Mouse (Mus musculus) heart, embryonic 10.5 days (tissue): ENCODE data around the gene Senp7. TPM values are rescaled to one million over a fixed set of nuclear protein-coding genes. Genes with fewer than 3 reads are reported as not detected.

Source experiments
- DNase-seq: peaks from one replicate; pipeline ENCODE4 v3.0.0-alpha.2; 2017; ENCODE audit warnings: low spot score
- H3K27ac ChIP-seq: fragments of 300-500 bp; sonication (generic); 2 replicates; pipeline ENCODE4 v1.5.1; 2016; ENCODE audit warnings: mild to moderate bottlenecking
- H3K27me3 ChIP-seq: fragments of 300-500 bp; sonication (generic); 2 replicates; pipeline ENCODE4 v1.6.1; 2016; ENCODE audit warnings: mild to moderate bottlenecking; ENCODE audit not compliant: poor library complexity, insufficient read depth, severe bottlenecking
- H3K36me3 ChIP-seq: fragments of 300-500 bp; sonication (generic); 2 replicates; pipeline ENCODE4 v1.6.1; 2016; ENCODE audit warnings: mild to moderate bottlenecking, moderate library complexity
- H3K4me1 ChIP-seq: fragments of 300-500 bp; sonication (generic); 2 replicates; pipeline ENCODE4 v1.6.1; 2016; ENCODE audit warnings: mild to moderate bottlenecking
- H3K4me3 ChIP-seq: fragments of 300-500 bp; sonication (generic); 2 replicates; pipeline ENCODE4 v1.5.1; 2016; ENCODE audit warnings: mild to moderate bottlenecking, moderate library complexity
- H3K9me3 ChIP-seq: fragments of 300-500 bp; sonication (generic); 2 replicates; pipeline ENCODE4 v1.6.1; 2016; ENCODE audit warnings: mild to moderate bottlenecking, moderate library complexity
- WGBS: fragments of 180-500 bp; shearing (Covaris S2); methylation state at CpG from one replicate; pipeline ENCODE4 v1.1.7; 2016; 5-methylcytosine and 5-hydroxymethylcytosine counted together
- microRNA-seq: library from miRNA; unstranded; fragments of <30 nt; microRNA quantifications from one replicate; pipeline ENCODE4, GENCODE M21; 2017
- polyA plus RNA-seq: library from polyadenylated mRNA; unstranded; fragments of >200 nt; fragmentation: Nextera tagmentation; extraction: Ambion mirVana; gene quantifications from 2 replicates; pipeline ENCODE4 v1.2.1, GENCODE M21; 2016

Gene Senp7
- polyA plus RNA-seq, 1 experiment from 2014 or later = 23.3 TPM

GRCm38 (mm10) chr16:56188198-56188597 lies 140.1 kb downstream of the Senp7 start:
- H3K27me3 ChIP-seq = no peaks in the 10 kb centered on the region
- H3K9me3 ChIP-seq = no peaks in the 10 kb centered on the region
- H3K4me3 ChIP-seq = no peak overlapping the region
- DNase-seq = no peak
- H3K27ac ChIP-seq = no peak overlapping the region
- no peaks in the 10 kb centered on the region for H3K4me1 ChIP-seq
- H3K36me3 ChIP-seq = peaks cover 21% of the 10 kb centered on the region
- 90% methylated on average over 9 of the region's 9 CpGs for WGBS

GRCm38 (mm10) chr16:56204051-56204450 lies 155.9 kb downstream of the Senp7 start, which contains the start of gene Impg2:
Gene Impg2, plus strand, starts transcription at chr16:56204313.
- no peak for DNase-seq
- 73% methylated on average over 6 of the region's 6 CpGs for WGBS
- H3K4me1 ChIP-seq = no peaks in the 10 kb centered on the region
- no peaks in the 10 kb centered on the region for H3K27me3 ChIP-seq
- no peaks in the 10 kb centered on the region for H3K9me3 ChIP-seq
- H3K27ac ChIP-seq = no peak within 1 kb of the TSS
- H3K36me3 ChIP-seq = no peaks in the 10 kb centered on the region
- no peak within 1 kb of the TSS for H3K4me3 ChIP-seq

- no peak for DNase-seq
- Histone ChIP-seq H3K4me1 (no peaks in the 10 kb centered on the region), H3K36me3 (no peaks in the 10 kb centered on the region), H3K9me3 (no peaks in the 10 kb centered on the region), H3K27ac (no peak overlapping the region), H3K4me3 (no peak overlapping the region), H3K27me3 (no peaks in the 10 kb centered on the region)
- WGBS = 80% methylated on average over 3 of the region's 3 CpGs
Observed at GRCm38 (mm10) chr16:56212740-56213139, 164.6 kb downstream of the Senp7 start.

- no peaks in the 10 kb centered on the region for H3K27me3 ChIP-seq
- no peak overlapping the region for H3K4me3 ChIP-seq
- no peaks in the 10 kb centered on the region for H3K4me1 ChIP-seq
- H3K36me3 ChIP-seq = no peaks in the 10 kb centered on the region
- H3K27ac ChIP-seq = no peak overlapping the region
- no peaks in the 10 kb centered on the region for H3K9me3 ChIP-seq
- DNase-seq = no peak
Observed at GRCm38 (mm10) chr16:56227686-56228085, 179.5 kb downstream of the Senp7 start.

GRCm38 (mm10) chr16:56229455-56229854 lies 181.3 kb downstream of the Senp7 start:
- H3K27ac ChIP-seq = no peak overlapping the region
- no peaks in the 10 kb centered on the region for H3K27me3 ChIP-seq
- 45% methylated on average over 2 of the region's 2 CpGs for WGBS
- H3K36me3 ChIP-seq = no peaks in the 10 kb centered on the region
- H3K4me1 ChIP-seq = no peaks in the 10 kb centered on the region
- H3K4me3 ChIP-seq = no peak overlapping the region
- no peak for DNase-seq
- no peaks in the 10 kb centered on the region for H3K9me3 ChIP-seq

GRCm38 (mm10) chr16:56231300-56231699 lies 183.2 kb downstream of the Senp7 start:
- Histone ChIP-seq H3K36me3 (no peaks in the 10 kb centered on the region), H3K9me3 (no peaks in the 10 kb centered on the region), H3K4me1 (no peaks in the 10 kb centered on the region), H3K27ac (no peak overlapping the region), H3K4me3 (no peak overlapping the region), H3K27me3 (no peaks in the 10 kb centered on the region)
- 45% methylated on average over 10 of the region's 10 CpGs for WGBS
- no peak for DNase-seq

- no peak for DNase-seq
- no peaks in the 10 kb centered on the region for H3K36me3 ChIP-seq
- H3K27me3 ChIP-seq = no peaks in the 10 kb centered on the region
- no peak overlapping the region for H3K27ac ChIP-seq
- WGBS = 81% methylated on average over 10 of the region's 10 CpGs
- no peak overlapping the region for H3K4me3 ChIP-seq
- H3K4me1 ChIP-seq = no peaks in the 10 kb centered on the region; the same call in 1 of the 2 replicates
- no peaks in the 10 kb centered on the region for H3K9me3 ChIP-seq
Observed at GRCm38 (mm10) chr16:56232736-56233135, 184.6 kb downstream of the Senp7 start.

Small RNA genes within 50 kb of the gene (microRNA-seq; reads per million reads assigned to microRNA genes)
- not detected for gene Gm24047

Other genes starting within 250 kb of the Senp7 start
- gene Nfkbiz, start 209.4 kb upstream of the Senp7 start, polyA plus RNA-seq = 1.7 and 3.1 TPM in 2 replicates
- gene Nxpe3, start 153.1 kb upstream of the Senp7 start, polyA plus RNA-seq = 0.58 and 0.95 TPM in 2 replicates
- 10.3 and 10.4 TPM in 2 replicates for gene Cep97, start 113.5 kb upstream of the Senp7 start, polyA plus RNA-seq
- gene Rpl24, start 82.1 kb upstream of the Senp7 start, polyA plus RNA-seq = 571 and 684 TPM in 2 replicates
- 14.3 and 14.6 TPM in 2 replicates for gene Zbtb11, start 74.5 kb upstream of the Senp7 start, polyA plus RNA-seq
- gene Pcnp, start 18.6 kb upstream of the Senp7 start, polyA plus RNA-seq = 187 and 211 TPM in 2 replicates
- 24.8 and 30.2 TPM in 2 replicates for gene Trmt10c, start 10.5 kb upstream of the Senp7 start, polyA plus RNA-seq
- gene Impg2, start 156.0 kb downstream of the Senp7 start, polyA plus RNA-seq = 0.02 and 0.10 TPM in 2 replicates